Mouse (Mus musculus) midbrain, postnatal 0 days (tissue): ENCODE measurements around the gene Phactr2. TPM values are rescaled to one million over a fixed set of nuclear protein-coding genes. Genes with fewer than 3 reads are reported as not detected.

Source experiments
- ATAC-seq: fragments of 200-750 bp; cut with Nextera tagmentation; 2 replicates; pipeline ENCODE4 v1.8.0; 2017; ENCODE audit warnings: moderate number of reproducible peaks, mild to moderate bottlenecking, moderate TSS enrichment, moderate library complexity; ENCODE audit not compliant: low FRiP score
- DNase-seq: peaks from one replicate; pipeline ENCODE4 v3.0.0-alpha.2; 2015; ENCODE audit warnings: low spot score
- H3K27ac ChIP-seq: fragments of 300-500 bp; sonication (generic); 2 replicates; pipeline ENCODE4 v1.5.1; 2014; ENCODE audit warnings: low read depth, mild to moderate bottlenecking, low read length, mixed read lengths
- H3K27me3 ChIP-seq: fragments of 300-500 bp; sonication (generic); 2 replicates; pipeline ENCODE4 v1.6.1; 2014; ENCODE audit warnings: low read length, control low read depth, mixed read lengths; ENCODE audit not compliant: insufficient read depth
- H3K36me3 ChIP-seq: fragments of 300-500 bp; sonication (generic); 2 replicates; pipeline ENCODE4 v1.6.1; 2014; ENCODE audit warnings: low read length, control low read depth, mixed read lengths; ENCODE audit not compliant: insufficient read depth
- H3K4me1 ChIP-seq: fragments of 300-500 bp; sonication (generic); 2 replicates; pipeline ENCODE4 v1.6.1; 2014; ENCODE audit warnings: mild to moderate bottlenecking, control low read depth, antibody characterized with exemption, low read length, mixed read lengths; ENCODE audit not compliant: insufficient read depth
- H3K4me2 ChIP-seq: fragments of 300-500 bp; sonication (generic); 2 replicates; pipeline ENCODE4 v1.6.1; 2014; ENCODE audit warnings: low read depth, mild to moderate bottlenecking, low read length, mixed read lengths; ENCODE audit not compliant: poor library complexity, severe bottlenecking
- H3K4me3 ChIP-seq: fragments of 300-500 bp; sonication (generic); 2 replicates; pipeline ENCODE4 v1.5.1; 2014; ENCODE audit warnings: low read depth, mild to moderate bottlenecking, low read length, moderate library complexity
- H3K9ac ChIP-seq: fragments of 300-500 bp; sonication (generic); replicated peaks from 2 replicates; pipeline ENCODE4 v1.6.1; 2014; ENCODE audit warnings: mild to moderate bottlenecking, low read length, moderate library complexity, mixed read lengths; ENCODE audit not compliant: poor library complexity, severe bottlenecking
- H3K9me3 ChIP-seq: fragments of 300-500 bp; sonication (generic); 2 replicates; pipeline ENCODE4 v1.6.1; 2016; ENCODE audit warnings: low read length, control low read depth
- CTCF ChIP-seq: IDR thresholded peaks from 2 replicates; pipeline ENCODE4 v1.5.1; 2016; ENCODE audit warnings: antibody characterized with exemption, mild to moderate bottlenecking
- WGBS: fragments of 180-500 bp; shearing (Covaris S2); extraction: QIAGEN DNeasy Blood & Tissue Kit; methylation state at CpG from one replicate; pipeline ENCODE4 v1.1.7; 2014; 5-methylcytosine and 5-hydroxymethylcytosine counted together
- polyA plus RNA-seq: library from polyadenylated mRNA; unstranded; fragments of >200 nt; fragmentation: Nextera tagmentation; extraction: Ambion mirVana; gene quantifications from 2 replicates; pipeline ENCODE4 v1.2.1, GENCODE M21; 2015
- total RNA-seq: library from RNA; depleted of rRNA; stranded (reverse); fragments of >200 nt; gene quantifications from 2 replicates; pipeline ENCODE4 v1.2.3, GENCODE M21; 2014

Gene Phactr2
- total and polyA plus RNA-seq, 2 experiments from 2014 or later, result 8.4 to 9.0 TPM

GRCm38 (mm10) chr10:13395753-13396152, 78.5 kb downstream of the Phactr2 start:
- Histone ChIP-seq H3K4me2 (no peak overlapping the region), H3K27ac (no peak overlapping the region), H3K9me3 (no peaks in the 10 kb centered on the region), H3K4me3 (no peak overlapping the region), H3K36me3 (no peaks in the 10 kb centered on the region), H3K4me1 (no peaks in the 10 kb centered on the region), H3K27me3 (no peaks in the 10 kb centered on the region), H3K9ac (no peak overlapping the region)
- TF ChIP-seq CTCF, result no peak
- 84% methylated on average over 3 of the region's 3 CpGs for WGBS
- DNase-seq, result no peak
- no peak for ATAC-seq

DNA sequence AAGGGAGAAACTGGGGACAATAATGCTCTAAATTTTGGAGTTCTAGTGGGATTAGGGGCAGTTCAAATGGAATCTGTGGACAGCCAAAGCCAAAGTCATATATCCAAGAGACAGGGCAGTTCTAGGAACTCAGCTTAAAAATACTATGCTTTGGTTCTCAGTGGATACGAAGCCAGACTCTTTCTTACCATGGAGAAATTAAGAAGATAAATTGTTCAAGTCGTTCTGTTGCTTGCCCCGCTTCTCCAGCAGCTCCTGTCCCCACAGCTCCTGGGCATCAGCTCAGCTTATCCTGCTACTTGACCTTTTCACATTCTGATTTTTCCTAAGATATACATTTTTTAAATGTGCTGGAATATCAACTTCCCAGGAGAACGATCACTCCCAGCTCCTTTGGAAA, 80.2 kb downstream of the Phactr2 start:
- 90% methylated on average over 4 of the region's 4 CpGs for WGBS
- ATAC-seq, result no peak

GRCm38 (mm10) chr10:13388116-13388922, 85.9 kb downstream of the Phactr2 start:
- Histone ChIP-seq H3K4me2 (peak overlapping the region; percentile 51), H3K36me3 (no peaks in the 10 kb centered on the region), H3K4me1 (no peaks in the 10 kb centered on the region), H3K27ac (peak overlapping the region; percentile 34; the same call in 1 of the 2 replicates), H3K9ac (peak overlapping the region; percentile 51), H3K4me3 (peak overlapping the region; percentile 35), H3K9me3 (no peaks in the 10 kb centered on the region), H3K27me3 (no peaks in the 10 kb centered on the region)
- 11% methylated on average over 11 of the region's 11 CpGs for WGBS
- peak; percentile 60 for ATAC-seq
- peak; percentile 22 for DNase-seq
- no peak for TF ChIP-seq CTCF

More for the DNA sequence above, 80.2 kb downstream of the Phactr2 start:
- Histone ChIP-seq H3K9ac (no peak overlapping the region), H3K4me2 (no peak overlapping the region), H3K4me3 (no peak overlapping the region), H3K27me3 (no peaks in the 10 kb centered on the region), H3K36me3 (no peaks in the 10 kb centered on the region), H3K9me3 (no peaks in the 10 kb centered on the region), H3K4me1 (no peaks in the 10 kb centered on the region), H3K27ac (no peak overlapping the region)
- TF ChIP-seq CTCF, result no peak
- no peak for DNase-seq

DNA sequence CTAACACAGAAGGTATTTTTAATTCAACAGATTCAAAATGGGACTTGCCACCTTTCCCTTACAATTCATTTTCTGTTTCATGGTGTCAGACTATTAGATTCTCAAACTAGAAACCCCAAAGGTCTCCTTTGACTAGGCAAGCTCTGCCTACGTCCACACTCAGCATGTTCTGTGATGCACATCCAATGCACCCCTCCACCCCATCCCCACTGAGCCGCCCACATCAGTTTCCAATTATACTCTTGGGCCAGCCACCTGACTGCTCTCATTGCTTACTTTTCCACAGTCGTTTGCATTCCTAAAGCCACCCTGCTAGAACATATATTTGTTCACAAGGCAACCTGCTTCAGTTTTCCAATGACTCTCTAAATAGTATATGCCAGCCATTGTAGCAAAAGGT, 89.3 kb downstream of the Phactr2 start:
- no peaks in the 10 kb centered on the region for H3K9me3 ChIP-seq
- 69% methylated on average over 3 of the region's 3 CpGs for WGBS
- no peak overlapping the region for H3K4me2 ChIP-seq
- H3K4me3 ChIP-seq, result no peak overlapping the region
- no peaks in the 10 kb centered on the region for H3K4me1 ChIP-seq
- H3K36me3 ChIP-seq, result no peaks in the 10 kb centered on the region
- no peak overlapping the region for H3K27ac ChIP-seq
- no peak for TF ChIP-seq CTCF
- DNase-seq, result no peak
- no peak for ATAC-seq
- H3K9ac ChIP-seq, result no peak overlapping the region
- no peaks in the 10 kb centered on the region for H3K27me3 ChIP-seq

DNA sequence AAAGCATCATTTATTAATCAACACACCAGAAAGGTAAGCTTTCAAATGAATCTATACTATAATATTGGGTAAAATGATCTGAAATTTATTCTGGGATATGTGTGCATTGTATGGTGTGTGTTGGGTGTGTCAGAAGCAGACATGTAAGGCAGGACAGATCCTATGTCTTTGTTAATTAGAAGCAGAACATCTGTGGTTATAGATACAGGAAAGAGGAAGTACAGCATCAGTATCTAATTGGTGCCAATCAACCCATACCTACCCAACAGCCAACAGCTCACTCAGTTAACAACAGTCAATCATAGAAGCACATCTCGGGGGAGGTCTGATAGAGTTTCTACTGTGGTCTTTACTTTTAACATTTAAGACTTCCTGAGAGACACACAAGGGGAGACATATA, 96.3 kb downstream of the Phactr2 start:
- WGBS, result 96% methylated on average over 1 of the region's 1 CpGs
- TF ChIP-seq CTCF, result no peak
- Histone ChIP-seq H3K4me1 (no peaks in the 10 kb centered on the region), H3K27ac (no peak overlapping the region), H3K36me3 (no peaks in the 10 kb centered on the region), H3K4me3 (no peak overlapping the region), H3K4me2 (no peak overlapping the region), H3K9ac (no peak overlapping the region), H3K9me3 (no peaks in the 10 kb centered on the region), H3K27me3 (no peaks in the 10 kb centered on the region)
- ATAC-seq (no peak), DNase-seq (no peak)

DNA sequence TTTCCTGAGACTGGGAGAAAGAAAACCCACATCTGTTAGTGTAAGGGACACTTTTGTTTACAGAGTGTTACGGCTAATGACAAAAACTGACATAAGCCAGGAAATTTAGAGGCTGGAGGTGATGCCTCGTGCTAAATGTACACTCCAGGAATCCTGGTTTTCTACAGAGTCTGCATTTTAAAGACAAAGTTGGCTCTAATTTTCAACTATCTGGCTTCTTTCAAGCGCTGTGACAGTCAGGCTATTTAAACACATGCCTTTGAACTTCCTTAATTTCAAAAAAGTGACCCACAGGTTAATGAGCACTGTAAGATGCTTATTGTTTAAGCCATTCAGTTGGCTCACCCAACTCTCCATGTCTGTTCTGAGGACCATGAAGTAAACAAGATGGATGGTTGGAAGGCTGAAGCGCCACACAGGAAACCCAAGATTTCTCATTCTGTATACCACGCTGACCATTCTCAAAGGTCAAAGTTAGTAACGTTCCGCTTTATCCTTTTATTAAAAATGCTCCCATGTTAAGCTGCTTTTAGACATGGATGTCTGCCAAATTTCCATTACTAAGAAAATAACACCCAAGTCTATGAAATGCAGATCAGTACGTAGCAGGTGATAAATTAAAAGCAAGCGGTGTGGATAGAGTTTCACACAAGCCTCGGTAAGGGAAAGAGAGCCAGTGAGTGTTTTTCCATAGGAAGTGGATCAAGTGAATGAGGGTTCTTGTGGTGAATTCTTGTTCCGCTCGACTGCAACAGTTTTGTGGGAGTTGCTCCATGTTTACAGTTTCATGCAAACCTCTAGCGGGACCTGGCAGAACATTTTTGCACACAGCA, 97.6 kb downstream of the Phactr2 start:
- ATAC-seq, result no peak
- H3K27me3 ChIP-seq, result no peaks in the 10 kb centered on the region
- WGBS, result 75% methylated on average over 13 of the region's 13 CpGs
- no peaks in the 10 kb centered on the region for H3K9me3 ChIP-seq
- H3K27ac ChIP-seq, result no peak overlapping the region
- H3K4me3 ChIP-seq, result no peak overlapping the region
- H3K36me3 ChIP-seq, result no peaks in the 10 kb centered on the region
- no peak for TF ChIP-seq CTCF
- H3K4me2 ChIP-seq, result no peak overlapping the region
- DNase-seq, result no peak
- H3K4me1 ChIP-seq, result no peaks in the 10 kb centered on the region
- no peak overlapping the region for H3K9ac ChIP-seq
